Mouse (Mus musculus): Measurements from ENCODE around the gene Pde6d.
A peak's percentile ranks its signal among the peaks of the same experiment; 100 is the strongest.

Pde6d gene

GRCm38 (mm10) chr1:86582451-86583096 is at the start of gene Pde6d, which contains the start of gene Cops7b:
Pde6d (minus strand) TSS chr1:86582629.
Cops7b (plus strand) TSS chr1:86582904.
- peak; percentile 64 for DNase-seq (ENCODE audit: extremely low read depth, low read depth, low spot score)

- no peak for DNase-seq (ENCODE audit: extremely low read depth, low read depth, low spot score)
Observed at GRCm38 (mm10) chr1:86630527-86630926, 48.1 kb upstream of the Pde6d start.

GRCm38 (mm10) chr1:86629936-86630335 is 47.5 kb upstream of the Pde6d start:
- DNase-seq (ENCODE audit: extremely low read depth, low read depth, low spot score) = no peak

GRCm38 (mm10) chr1:86628270-86628669 is 45.8 kb upstream of the Pde6d start:
- DNase-seq (ENCODE audit: extremely low read depth, low read depth, low spot score) = no peak

GRCm38 (mm10) chr1:86623001-86624000 is 40.9 kb upstream of the Pde6d start:
- DNase-seq (ENCODE audit: extremely low read depth, low read depth, low spot score) = no peak

GRCm38 (mm10) chr1:86622296-86622695 is 39.9 kb upstream of the Pde6d start:
- no peak for DNase-seq (ENCODE audit: extremely low read depth, low read depth, low spot score)

- DNase-seq (ENCODE audit: extremely low read depth, low read depth, low spot score) = no peak
Observed at GRCm38 (mm10) chr1:86618454-86619125, 36.2 kb upstream of the Pde6d start.

- no peak for DNase-seq (ENCODE audit: extremely low read depth, low read depth, low spot score)
Observed at GRCm38 (mm10) chr1:86614269-86614668, 31.8 kb upstream of the Pde6d start.

GRCm38 (mm10) chr1:86612081-86612480 is 29.7 kb upstream of the Pde6d start:
- DNase-seq (ENCODE audit: extremely low read depth, low read depth, low spot score) = no peak

GRCm38 (mm10) chr1:86610954-86611353 is 28.5 kb upstream of the Pde6d start:
- DNase-seq (ENCODE audit: extremely low read depth, low read depth, low spot score) = no peak

GRCm38 (mm10) chr1:86600117-86600516 is 17.7 kb upstream of the Pde6d start:
- peak; percentile 18 for DNase-seq (ENCODE audit: extremely low read depth, low read depth, low spot score)

- no peak for DNase-seq (ENCODE audit: extremely low read depth, low read depth, low spot score)
Observed at GRCm38 (mm10) chr1:86598516-86598915, 16.1 kb upstream of the Pde6d start.

GRCm38 (mm10) chr1:86596512-86596911 is 14.1 kb upstream of the Pde6d start:
- DNase-seq (ENCODE audit: extremely low read depth, low read depth, low spot score) = no peak

GRCm38 (mm10) chr1:86595315-86595714 is 12.9 kb upstream of the Pde6d start:
- DNase-seq (ENCODE audit: extremely low read depth, low read depth, low spot score) = no peak

- DNase-seq (ENCODE audit: extremely low read depth, low read depth, low spot score) = no peak
Observed at GRCm38 (mm10) chr1:86594539-86594938, 12.1 kb upstream of the Pde6d start.

- DNase-seq (ENCODE audit: extremely low read depth, low read depth, low spot score) = peak; percentile 16
Observed at GRCm38 (mm10) chr1:86586992-86587391, 4.6 kb upstream of the Pde6d start.

- no peak for DNase-seq (ENCODE audit: extremely low read depth, low read depth, low spot score)
Observed at GRCm38 (mm10) chr1:86583709-86584108, 1.3 kb upstream of the Pde6d start.

GRCm38 (mm10) chr1:86581692-86582450 is 558 bp downstream of the Pde6d start:
- DNase-seq (ENCODE audit: extremely low read depth, low read depth, low spot score) = no peak

GRCm38 (mm10) chr1:86580426-86580825 is 2.0 kb downstream of the Pde6d start:
- DNase-seq (ENCODE audit: extremely low read depth, low read depth, low spot score) = no peak

- no peak for DNase-seq (ENCODE audit: extremely low read depth, low read depth, low spot score)
Observed at GRCm38 (mm10) chr1:86571941-86572340, 10.5 kb downstream of the Pde6d start.

- no peak for DNase-seq (ENCODE audit: extremely low read depth, low read depth, low spot score)
Observed at GRCm38 (mm10) chr1:86571381-86571780, 11.0 kb downstream of the Pde6d start.

All from fat pad, adult 2 months (tissue).